Mouse (Mus musculus): ENCODE results near the gene Scml2. TPM values are rescaled to one million over a fixed set of nuclear protein-coding genes. Genes with fewer than 3 reads are reported as not detected.
"Not testable (repeated sequence)": the region's sequence is repeated elsewhere in the genome, so short reads cannot be mapped to it uniquely, and the experiment has no call there.

Gene Scml2
- 2.2 and 3.0 TPM in 2 replicates for polyA plus RNA-seq (2015; fragmentation: Nextera tagmentation; extraction: Ambion mirVana)

DNA sequence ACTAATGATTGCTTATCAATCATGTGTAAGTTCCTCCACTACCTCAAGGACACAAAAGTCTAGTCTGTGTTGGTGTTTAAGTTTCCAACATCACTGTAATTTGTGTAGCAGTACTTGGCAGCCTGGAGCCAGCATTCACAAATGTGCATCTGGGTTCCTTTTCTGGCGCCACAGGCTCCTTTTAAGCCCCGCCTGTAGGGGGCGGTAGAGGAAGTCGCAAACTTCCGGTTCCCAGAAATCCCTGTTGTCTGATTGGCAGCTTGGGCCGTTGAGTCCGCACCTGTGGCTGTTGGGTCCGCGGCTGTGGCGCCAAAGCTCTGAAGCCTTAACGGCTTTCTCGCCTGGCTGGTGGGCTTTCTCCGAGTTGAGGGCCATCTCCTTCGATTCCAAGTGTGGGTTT lies at the start of gene Scml2:
Gene Scml2, plus strand, starts transcription at position 301 of the 400 bp plus-strand sequence.
- not testable (repeated sequence) for H3K4me3 ChIP-seq; H3K27me3 ChIP-seq; H3K4me2 ChIP-seq (replicated peaks); ATAC-seq (replicated peaks); H3K9me3 ChIP-seq; H3K36me3 ChIP-seq; H3K4me1 ChIP-seq; H3K27ac ChIP-seq (replicated peaks); H3K9ac ChIP-seq (replicated peaks)
- 88% methylated on average over 4 of the region's 14 CpGs for WGBS

DNA sequence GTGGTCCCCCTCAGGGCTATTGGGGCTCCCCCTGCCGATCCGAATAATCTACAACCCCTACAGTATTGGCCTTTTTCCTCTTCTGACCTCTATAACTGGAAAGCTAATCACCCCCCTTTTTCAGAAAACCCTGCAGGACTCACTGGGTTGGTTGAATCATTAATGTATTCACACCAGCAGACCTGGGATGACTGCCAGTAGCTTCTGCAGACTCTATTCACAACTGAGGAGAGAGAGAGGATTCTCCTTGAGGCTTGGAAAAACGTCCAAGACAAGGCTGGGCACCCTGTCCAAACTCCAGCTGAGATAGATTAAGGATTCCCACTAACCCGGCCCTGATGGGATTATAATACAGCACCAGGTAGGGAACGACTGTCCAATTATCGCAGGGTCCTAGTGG lies 41.4 kb upstream of the Scml2 start:
- not testable (repeated sequence) for H3K27ac ChIP-seq (replicated peaks); H3K27me3 ChIP-seq; H3K9ac ChIP-seq (replicated peaks); H3K9me3 ChIP-seq; H3K36me3 ChIP-seq; H3K4me3 ChIP-seq; ATAC-seq (replicated peaks); H3K4me2 ChIP-seq (replicated peaks); H3K4me1 ChIP-seq
- WGBS: 60% methylated on average over 6 of the region's 6 CpGs

DNA sequence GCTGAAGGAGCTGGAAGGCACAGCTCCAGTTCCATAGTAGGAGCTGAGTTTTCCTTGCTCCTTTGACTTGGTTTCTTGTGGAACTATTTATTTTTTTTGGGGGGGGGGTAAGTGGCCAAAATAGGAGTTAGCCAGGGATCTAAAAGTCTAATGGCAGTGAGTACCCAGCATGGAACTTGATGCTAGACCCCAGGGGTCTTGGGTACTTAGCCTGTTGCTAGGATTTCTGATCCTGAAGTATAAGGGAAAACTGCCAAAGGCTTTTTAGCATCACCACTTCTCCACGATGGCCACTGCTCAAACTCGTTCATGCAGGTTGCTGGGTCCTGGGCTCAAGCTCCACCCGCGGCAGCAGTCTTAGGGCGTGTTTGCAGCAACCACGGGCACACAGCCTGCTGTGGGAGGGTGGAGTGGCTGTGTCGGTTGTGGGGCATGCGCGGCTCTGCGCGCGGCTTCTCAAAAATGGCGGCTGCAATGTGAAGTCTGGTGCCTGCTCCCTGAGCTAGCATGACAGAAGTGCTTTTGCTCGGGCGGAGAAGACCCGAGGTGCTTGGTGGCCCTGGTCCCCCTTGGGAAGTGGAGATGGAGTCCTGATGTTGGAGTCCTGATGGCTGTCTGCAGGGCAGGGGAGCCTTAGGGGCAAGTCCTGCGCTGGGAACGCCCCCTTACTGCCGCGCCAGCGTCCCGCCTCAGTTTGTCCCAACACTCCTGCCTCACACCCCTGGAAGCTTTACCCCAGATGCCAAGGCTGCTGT lies 45.5 kb downstream of the Scml2 start:
- Histone ChIP-seq H3K4me2 (replicated peaks) (peak overlapping the region; percentile 73), H3K9me3 (no peaks in the 10 kb centered on the region), H3K9ac (replicated peaks) (peak overlapping the region; percentile 52), H3K4me3 (peak overlapping the region; percentile 58), H3K4me1 (no peaks in the 10 kb centered on the region), H3K36me3 (no peaks in the 10 kb centered on the region), H3K27ac (replicated peaks) (no peak overlapping the region; the same call in 1 of the 2 replicates), H3K27me3 (no peaks in the 10 kb centered on the region)
- ATAC-seq (replicated peaks): peak; percentile 99
- WGBS: 23% methylated on average over 17 of the region's 22 CpGs

DNA sequence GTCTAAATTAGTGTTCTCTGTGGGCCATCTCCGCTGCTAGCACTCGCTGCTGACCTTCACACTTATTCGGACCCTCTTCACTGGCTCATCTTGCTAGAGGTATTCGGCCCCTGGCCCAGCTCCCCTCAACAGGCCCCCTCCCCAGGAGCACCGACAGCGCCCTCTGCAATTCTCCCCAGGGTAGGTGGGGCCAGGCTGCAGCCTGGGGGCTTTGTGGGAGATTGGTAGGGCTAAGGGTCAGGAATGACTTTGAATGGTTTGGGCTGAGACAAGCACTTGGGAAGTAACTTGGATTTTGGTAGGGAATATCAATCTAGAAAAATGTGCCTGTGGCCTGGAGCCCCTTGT lies 46.0 kb downstream of the Scml2 start:
- no peak overlapping the region; the same call in 1 of the 2 replicates for H3K27ac ChIP-seq (replicated peaks)
- WGBS: 23% methylated on average over 6 of the region's 6 CpGs

DNA sequence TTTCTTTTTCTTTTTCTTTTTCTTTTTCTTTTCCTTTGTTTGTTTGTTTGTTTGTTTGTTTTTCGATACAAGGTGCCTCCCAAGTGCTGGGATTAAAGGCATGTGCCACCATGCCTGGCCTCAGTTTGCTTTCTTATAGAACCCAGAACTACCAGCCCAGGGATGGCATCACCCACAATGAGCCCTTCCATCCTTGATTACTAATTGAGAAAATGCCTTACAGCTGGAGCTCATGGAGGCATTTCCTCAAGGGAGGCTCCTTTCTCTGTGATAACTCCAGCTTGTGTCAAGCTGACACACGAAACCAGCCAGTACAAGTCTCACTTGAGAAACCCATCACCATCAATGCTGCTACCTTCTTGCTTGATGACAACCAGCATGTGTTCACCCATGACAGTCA lies 170.2 kb downstream of the Scml2 start, which contains the start of gene Gm15262:
Gene Gm15262, plus strand, starts transcription at position 301 of the 400 bp plus-strand sequence.
- not testable (repeated sequence) for H3K9me3 ChIP-seq, H3K4me3 ChIP-seq

More for the DNA sequence above, 46.0 kb downstream of the Scml2 start:
- peak; percentile 86 for ATAC-seq (replicated peaks)
- H3K9ac ChIP-seq (replicated peaks): peak overlapping the region; percentile 52
- H3K27me3 ChIP-seq: no peaks in the 10 kb centered on the region
- no peaks in the 10 kb centered on the region for H3K4me1 ChIP-seq
- no peaks in the 10 kb centered on the region for H3K36me3 ChIP-seq
- peak overlapping the region; percentile 73 for H3K4me2 ChIP-seq (replicated peaks)
- H3K9me3 ChIP-seq: no peaks in the 10 kb centered on the region
- peak overlapping the region; percentile 58 for H3K4me3 ChIP-seq

More for the DNA sequence above, 170.2 kb downstream of the Scml2 start, which contains the start of gene Gm15262:
- WGBS: 83% methylated on average over 2 of the region's 2 CpGs
- H3K4me2 ChIP-seq (replicated peaks); H3K36me3 ChIP-seq; ATAC-seq (replicated peaks); H3K9ac ChIP-seq (replicated peaks); H3K27me3 ChIP-seq; H3K27ac ChIP-seq (replicated peaks); H3K4me1 ChIP-seq: not testable (repeated sequence)

Other genes with a start within 250 kb of the Scml2 start
- 0.23 TPM in 1 of 2 replicates, not detected in the other for gene Gja6, start 210.1 kb upstream of the Scml2 start, polyA plus RNA-seq (2015; fragmentation: Nextera tagmentation; extraction: Ambion mirVana)
- gene Cdkl5, start 122.5 kb upstream of the Scml2 start, polyA plus RNA-seq (2015; fragmentation: Nextera tagmentation; extraction: Ambion mirVana): 5.9 and 6.2 TPM in 2 replicates
- not detected in 2 replicates for gene Gm15262, start 170.3 kb downstream of the Scml2 start, polyA plus RNA-seq (2015; fragmentation: Nextera tagmentation; extraction: Ambion mirVana)

Measured in forebrain, embryonic 15.5 days (tissue).